Mouse (Mus musculus) embryonic fibroblast, embryonic 13.5 days (primary cell): ENCODE measurements around the gene F2r. TPM values are rescaled to one million over a fixed set of nuclear protein-coding genes. Genes with fewer than 3 reads are reported as not detected.

Experiments
- H3K27ac ChIP-seq: 2 replicates; pipeline ENCODE4 v1.5.1; 2012; ENCODE audit warnings: low read length, control low read depth, inconsistent platforms; ENCODE audit not compliant: insufficient read depth
- H3K4me1 ChIP-seq: 2 replicates; pipeline ENCODE4 v1.6.1; 2011; ENCODE audit warnings: low read length; ENCODE audit not compliant: control insufficient read depth, insufficient read depth
- H3K4me3 ChIP-seq: 2 replicates; pipeline ENCODE4 v1.5.1; 2011; ENCODE audit warnings: mild to moderate bottlenecking, control low read depth, low read length; ENCODE audit not compliant: insufficient read depth
- CTCF ChIP-seq: IDR thresholded peaks from 2 replicates; pipeline ENCODE4 v1.5.1; 2011; ENCODE audit warnings: mild to moderate bottlenecking, control low read depth, low read length, moderate library complexity, borderline replicate concordance; ENCODE audit not compliant: insufficient read depth
- POLR2A ChIP-seq: IDR thresholded peaks from 2 replicates; pipeline ENCODE4 v1.6.1; 2011; ENCODE audit warnings: low read depth, mild to moderate bottlenecking, control low read depth, low read length, moderate library complexity
- polyA plus RNA-seq: library from polyadenylated mRNA; stranded (reverse); fragments of >200 nt; gene quantifications from 2 replicates; pipeline ENCODE4 v1.2.4, GENCODE M21; 2011; ENCODE audit warnings: low read depth; ENCODE audit not compliant: missing spikeins, insufficient read length

Gene F2r
- polyA plus RNA-seq, 1 experiment = 268 TPM

DNA sequence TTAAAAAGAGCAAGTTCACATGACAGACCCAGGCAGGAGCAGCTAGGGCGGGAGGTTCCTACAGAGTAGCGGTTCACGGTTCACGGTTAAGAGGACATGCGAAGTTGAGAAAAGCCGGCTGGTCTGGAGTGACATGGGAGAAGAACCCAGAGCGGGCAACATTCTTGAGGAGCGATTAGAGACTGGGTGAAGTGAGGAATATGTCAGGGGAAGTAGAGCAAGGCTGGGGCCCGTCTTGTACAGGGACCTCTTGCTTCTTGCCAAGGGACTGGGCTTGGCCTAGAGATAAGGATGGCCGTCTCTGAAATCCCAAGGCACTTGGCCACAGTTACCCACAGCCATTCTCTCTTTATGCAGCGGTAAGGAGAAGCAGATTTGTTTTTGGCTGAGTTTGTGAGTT, 1.8 kb downstream of the F2r start:
- Histone ChIP-seq H3K4me3 (peak overlapping the region; percentile 94), H3K27ac (peak overlapping the region; percentile 73), H3K4me1 (peaks cover 7% of the 10 kb centered on the region)
- TF ChIP-seq POLR2A (no peak), CTCF (no peak)

DNA sequence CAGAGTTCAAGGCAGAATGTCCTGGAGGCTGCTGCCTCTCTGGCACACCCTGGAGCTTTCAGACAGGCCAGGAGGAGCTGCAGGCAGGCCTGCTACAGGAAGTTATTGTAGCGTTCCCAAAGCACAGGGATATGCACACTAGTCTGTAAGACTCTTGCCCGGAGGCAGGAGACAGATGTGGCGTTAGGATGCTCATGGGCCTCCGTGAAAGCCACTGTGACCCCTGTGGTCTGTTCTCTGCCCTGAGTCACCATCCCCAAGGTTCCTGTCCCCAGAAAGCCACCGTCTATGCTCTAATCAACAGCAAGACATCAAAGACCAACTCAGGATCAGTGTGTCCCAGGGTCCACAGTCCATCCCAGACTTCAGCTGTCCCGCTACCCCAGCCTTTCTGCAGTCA, 3.5 kb downstream of the F2r start:
- Histone ChIP-seq H3K4me3 (peak overlapping the region; percentile 27), H3K4me1 (peaks cover 12% of the 10 kb centered on the region), H3K27ac (peak overlapping the region; percentile 52)
- no peak for TF ChIP-seq CTCF
- no peak for TF ChIP-seq POLR2A

GRCm38 (mm10) chr13:95612243-95612642, 6.0 kb downstream of the F2r start:
- H3K4me1 ChIP-seq = peaks cover 19% of the 10 kb centered on the region
- no peak overlapping the region for H3K27ac ChIP-seq
- TF ChIP-seq CTCF (no peak), POLR2A (no peak)
- H3K4me3 ChIP-seq = no peak overlapping the region

- Histone ChIP-seq H3K27ac (no peak overlapping the region), H3K4me1 (peaks cover 19% of the 10 kb centered on the region), H3K4me3 (no peak overlapping the region)
- TF ChIP-seq CTCF (no peak), POLR2A (no peak)
These were observed 6.5 kb downstream of the F2r start for GRCm38 (mm10) chr13:95611752-95612151.

DNA sequence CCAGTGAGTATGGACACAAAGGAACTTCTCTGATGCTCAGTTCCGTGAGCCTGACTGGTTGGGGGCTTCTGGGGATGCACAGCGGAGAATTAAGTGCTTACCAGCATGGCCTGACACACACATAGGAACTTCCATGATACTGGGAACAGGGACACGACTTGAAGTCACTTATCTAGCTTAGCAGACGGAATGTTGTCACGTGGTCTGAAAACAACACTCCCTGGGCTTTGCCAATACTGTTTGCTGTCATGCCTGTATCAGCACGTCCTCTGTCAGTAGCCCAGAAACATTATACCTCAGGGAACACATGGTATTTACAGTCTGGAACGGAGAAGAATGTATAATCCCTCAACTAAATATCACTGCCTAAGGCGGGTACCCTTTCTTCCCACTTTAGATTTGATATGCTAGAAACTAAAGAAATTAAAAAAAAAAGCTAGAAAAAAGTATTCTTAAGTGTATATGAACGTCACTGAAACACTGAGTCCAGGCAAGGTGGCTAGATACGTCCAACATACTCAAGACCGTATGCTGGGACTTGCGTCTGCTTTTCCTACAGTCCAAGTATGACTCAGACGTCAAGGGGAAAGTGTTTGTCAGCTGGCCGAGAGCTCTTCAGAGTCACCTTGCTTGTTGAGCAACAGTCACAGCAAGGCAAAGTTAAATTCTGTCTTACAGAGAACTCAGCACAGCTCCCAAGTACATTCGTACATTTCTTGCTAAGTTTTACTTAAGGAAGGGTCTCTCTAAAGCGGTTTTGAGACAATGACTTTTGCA, 7.3 kb downstream of the F2r start:
- TF ChIP-seq CTCF = no peak
- TF ChIP-seq POLR2A = no peak
- peak overlapping the region; percentile 24; the same call in 1 of the 2 replicates for H3K27ac ChIP-seq
- peaks cover 19% of the 10 kb centered on the region for H3K4me1 ChIP-seq
- no peak overlapping the region for H3K4me3 ChIP-seq

- no peak overlapping the region for H3K4me3 ChIP-seq
- H3K4me1 ChIP-seq = peaks cover 14% of the 10 kb centered on the region
- peak overlapping the region; percentile 79 for H3K27ac ChIP-seq
- TF ChIP-seq POLR2A (no peak), CTCF (no peak)
These were observed 9.2 kb downstream of the F2r start for GRCm38 (mm10) chr13:95609088-95609420.

DNA sequence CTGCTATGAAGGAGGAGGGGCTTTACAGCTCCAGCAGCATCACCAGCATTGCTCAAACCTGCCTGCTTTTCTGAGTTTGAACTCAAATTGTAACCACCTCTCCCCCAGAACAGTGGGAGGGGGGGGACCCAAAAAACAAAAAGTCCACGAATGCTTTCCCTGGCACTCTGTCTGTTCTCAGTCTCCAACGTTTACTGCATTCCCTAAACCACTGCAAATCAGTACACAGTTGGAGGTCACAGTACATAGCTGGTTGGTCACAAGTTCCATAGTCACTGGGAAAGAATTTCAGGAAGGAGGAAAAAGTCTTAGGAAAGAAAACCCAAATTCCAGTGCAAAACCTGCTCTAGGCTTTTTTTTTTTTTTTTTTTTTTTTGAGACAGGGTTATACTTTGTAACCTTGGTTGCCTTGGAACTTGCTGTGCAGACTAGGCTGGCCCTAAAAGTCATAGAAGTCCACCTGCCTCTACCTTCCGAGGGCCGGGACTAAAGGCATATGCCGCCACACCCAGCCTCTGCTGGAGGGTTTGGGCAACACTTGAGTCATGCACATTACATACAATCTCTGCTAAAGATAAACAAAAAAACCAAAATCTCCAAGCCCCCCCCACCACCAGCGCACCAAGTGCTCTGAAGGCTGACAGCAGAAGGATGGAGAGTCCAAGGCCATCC, 9.7 kb downstream of the F2r start:
- Histone ChIP-seq H3K4me1 (peaks cover 14% of the 10 kb centered on the region), H3K4me3 (no peak overlapping the region), H3K27ac (peak overlapping the region; percentile 79)
- TF ChIP-seq POLR2A (no peak), CTCF (no peak)

DNA sequence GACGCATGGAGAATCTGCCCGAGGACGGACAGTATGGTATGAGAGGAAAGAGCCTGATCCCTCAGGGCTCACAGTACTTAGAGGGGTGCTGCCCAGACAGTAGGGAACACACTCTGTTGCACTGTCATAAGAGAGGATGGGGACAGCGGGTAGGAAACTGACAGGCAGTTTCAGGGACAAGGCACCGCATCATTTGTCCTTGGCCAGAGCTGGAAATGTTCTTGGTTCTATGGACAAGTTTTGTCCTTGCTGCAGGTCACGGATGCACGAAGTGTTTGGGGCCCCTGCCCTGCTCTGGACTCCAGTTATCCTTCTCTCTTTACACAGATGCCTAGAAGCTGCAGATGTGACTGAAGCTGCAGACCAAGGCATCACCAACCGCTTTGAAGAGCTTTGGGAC, 11.3 kb downstream of the F2r start:
- H3K27ac ChIP-seq = no peak overlapping the region
- no peak for TF ChIP-seq POLR2A
- TF ChIP-seq CTCF = no peak
- H3K4me1 ChIP-seq = peaks cover 14% of the 10 kb centered on the region
- no peak overlapping the region for H3K4me3 ChIP-seq

DNA sequence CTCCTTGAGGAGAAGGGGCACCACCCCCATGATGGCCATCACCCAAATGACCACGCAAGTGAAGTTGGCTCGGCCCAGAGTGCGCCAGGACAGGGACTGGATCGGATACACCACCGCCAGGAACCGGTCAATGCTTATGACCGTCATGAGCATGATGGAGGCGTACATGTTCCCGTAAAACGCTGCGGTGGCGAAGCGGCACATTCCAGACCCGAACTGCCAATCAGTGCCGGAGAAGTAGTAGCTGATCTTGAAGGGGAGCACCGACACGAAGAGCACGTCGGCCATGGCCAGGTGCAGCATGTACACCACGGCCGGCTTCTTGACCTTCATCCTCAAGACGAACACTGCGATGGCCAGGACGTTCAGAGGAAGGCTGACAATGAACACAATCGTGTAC, 14.0 kb downstream of the F2r start:
- Histone ChIP-seq H3K4me1 (peaks cover 7% of the 10 kb centered on the region), H3K27ac (no peak overlapping the region), H3K4me3 (no peak overlapping the region)
- TF ChIP-seq CTCF (no peak), POLR2A (no peak)

DNA sequence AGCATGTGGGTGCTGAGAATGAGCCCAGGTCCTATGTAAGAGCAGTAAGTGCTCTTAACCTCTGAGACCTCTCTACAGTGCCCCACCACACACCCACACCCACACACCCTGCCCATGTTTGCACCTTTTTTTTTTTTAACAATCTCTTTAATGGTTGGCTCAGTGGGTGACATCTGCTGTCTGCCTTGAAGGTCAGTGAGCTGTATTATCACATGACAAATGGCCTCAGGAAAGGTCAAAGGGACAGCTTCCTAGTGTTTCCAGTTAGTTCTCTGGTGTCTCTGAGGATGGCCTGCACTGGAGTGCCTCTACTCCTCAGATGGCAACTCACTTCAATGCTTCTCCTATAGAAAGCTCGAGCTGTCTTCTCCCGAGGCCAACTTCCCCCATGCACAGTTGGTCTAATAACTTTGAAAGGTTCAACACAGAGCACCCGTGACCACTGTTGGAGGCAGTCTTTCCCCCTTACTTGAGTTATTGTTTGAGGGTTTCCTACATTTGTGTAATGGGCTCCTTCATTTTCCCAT, 18.4 kb downstream of the F2r start:
- Histone ChIP-seq H3K4me3 (no peak overlapping the region), H3K27ac (no peak overlapping the region)
- TF ChIP-seq POLR2A = no peak
- TF ChIP-seq CTCF = no peak

More for the DNA sequence above, 18.4 kb downstream of the F2r start:
- peaks cover 4% of the 10 kb centered on the region; the same call in 1 of the 2 replicates for H3K4me1 ChIP-seq
